Mouse (Mus musculus) ovary, adult 18-20 months (tissue): ENCODE results near the gene Ccng2.

Experiments
- DNase-seq: peaks from one replicate; pipeline ENCODE4 v3.0.0; 2022; ENCODE audit warnings: low spot score, mixed read lengths

Ccng2 gene

DNA sequence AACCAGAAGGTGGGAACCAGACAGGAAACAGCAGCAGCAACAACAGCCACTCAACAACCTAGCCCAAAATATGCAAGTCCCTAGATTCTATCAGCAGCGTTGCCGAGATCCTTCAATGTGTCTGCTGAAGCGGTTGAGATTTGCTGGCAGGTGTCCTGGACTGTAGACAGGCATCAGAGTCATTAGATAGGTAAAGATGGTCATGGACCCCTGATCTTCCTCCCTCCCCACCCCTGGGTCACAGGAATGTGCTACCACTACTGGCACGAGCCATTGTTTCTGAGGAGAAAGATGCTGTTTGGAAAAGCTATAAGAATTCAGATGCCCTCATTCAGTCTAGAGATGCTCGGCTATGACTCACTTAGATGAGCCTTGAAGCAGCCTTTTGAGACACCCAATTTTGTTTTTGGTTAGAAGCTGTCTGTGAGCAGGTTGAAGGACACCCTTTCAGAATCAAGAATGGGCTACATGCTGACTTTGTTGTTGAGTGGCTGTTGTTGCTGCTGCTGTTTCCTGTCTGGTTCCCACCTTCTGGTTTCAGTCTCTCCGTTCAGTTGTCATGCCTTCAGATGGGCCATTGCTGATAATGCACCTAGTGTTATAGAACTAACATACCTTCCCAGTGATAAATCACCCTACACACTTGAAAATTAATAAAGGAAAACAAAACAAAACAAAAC is 3.5 kb upstream of the Ccng2 start:
- DNase-seq, result no peak

DNA sequence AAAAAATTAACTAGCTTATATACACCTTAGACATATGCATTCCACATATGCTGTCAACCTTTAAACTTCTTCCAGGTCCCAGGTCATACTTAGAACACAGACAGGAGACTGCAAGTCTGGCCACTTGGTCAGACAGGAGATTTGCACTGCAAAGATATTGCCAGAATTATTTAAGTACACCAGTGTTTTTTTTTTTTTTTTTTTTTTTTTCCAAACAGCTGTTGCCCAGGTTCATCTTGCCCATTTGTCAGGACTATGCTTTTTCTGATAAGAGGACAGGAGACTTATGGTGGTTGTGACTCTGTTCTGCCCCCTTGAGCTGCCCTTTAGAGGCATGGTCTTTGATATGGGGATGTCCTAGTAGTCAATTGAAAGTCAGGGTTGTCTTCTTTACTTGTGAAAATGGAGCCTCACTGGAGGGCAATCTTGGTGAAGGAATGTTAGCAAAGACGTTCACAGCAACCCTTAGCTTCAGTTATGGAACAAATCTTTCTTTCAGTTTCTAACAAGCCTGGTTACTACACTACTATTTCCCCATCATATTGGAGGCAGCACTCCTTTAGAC is 2.8 kb upstream of the Ccng2 start:
- no peak for DNase-seq

DNA sequence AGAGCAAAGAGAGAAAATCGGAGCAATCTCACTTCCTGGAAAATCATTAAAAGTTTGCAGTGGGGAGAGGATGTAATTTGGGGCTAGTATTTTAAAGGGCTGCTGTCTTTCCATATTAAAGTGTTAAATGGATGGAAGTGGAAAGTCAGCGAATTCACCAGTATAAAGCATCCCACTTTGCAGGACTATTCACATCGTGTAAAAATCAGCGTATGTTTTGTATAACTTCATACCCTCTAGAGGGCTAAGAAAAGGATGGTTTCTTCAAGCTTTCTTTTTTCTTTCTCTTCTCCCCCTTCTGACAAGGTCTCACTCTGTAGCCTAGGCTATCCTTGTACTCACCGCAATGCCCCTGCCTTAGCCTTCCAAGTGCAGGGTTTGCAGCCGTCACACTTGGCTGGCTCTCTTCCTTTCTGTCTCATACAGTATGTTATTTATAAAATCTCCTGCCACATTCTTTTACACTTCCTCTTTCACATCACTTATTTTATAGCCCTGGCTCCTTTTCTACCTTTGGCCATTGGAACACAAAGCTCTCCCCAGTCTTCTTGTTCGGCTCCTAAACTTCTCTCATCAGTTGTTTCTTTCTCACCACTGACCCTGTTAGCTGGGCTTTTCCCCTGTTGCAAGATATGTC is 1.8 kb upstream of the Ccng2 start:
- no peak for DNase-seq

DNA sequence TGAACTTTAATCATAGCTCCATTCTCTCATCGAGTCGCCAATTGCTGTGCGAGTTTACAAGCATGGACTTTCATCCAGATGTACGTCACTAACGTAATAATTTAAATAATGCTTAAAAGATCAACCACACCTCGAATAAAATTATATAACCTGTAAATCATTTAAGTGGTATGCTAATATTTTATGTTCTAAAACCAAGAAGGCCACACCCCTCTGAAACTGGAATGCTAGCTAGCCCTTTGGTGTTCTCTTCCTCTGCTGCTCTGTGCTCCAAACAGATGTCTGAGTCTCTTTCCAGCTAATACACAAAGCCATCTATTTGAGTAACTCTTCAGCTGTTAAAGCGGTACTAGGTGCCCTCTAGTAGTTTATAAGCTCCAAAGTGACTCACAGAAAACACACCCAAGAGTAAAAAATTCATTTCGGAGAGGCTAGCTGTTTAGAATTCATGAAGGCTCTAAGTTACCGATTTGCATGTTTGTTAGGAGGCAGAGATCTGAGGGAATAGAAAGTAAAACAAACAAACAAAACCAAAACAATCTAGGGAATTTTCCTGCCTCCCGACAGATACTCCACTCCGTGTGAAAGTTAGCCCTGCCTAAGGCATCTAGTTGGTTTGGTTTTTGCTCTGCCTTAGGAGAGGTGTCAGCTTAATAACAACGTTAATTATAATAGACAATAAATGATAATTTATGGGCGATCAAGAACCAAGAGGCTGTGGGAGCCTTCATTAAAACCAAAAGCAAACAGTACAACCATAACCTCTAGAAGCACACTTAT is 1.1 kb upstream of the Ccng2 start:
- no peak for DNase-seq

DNA sequence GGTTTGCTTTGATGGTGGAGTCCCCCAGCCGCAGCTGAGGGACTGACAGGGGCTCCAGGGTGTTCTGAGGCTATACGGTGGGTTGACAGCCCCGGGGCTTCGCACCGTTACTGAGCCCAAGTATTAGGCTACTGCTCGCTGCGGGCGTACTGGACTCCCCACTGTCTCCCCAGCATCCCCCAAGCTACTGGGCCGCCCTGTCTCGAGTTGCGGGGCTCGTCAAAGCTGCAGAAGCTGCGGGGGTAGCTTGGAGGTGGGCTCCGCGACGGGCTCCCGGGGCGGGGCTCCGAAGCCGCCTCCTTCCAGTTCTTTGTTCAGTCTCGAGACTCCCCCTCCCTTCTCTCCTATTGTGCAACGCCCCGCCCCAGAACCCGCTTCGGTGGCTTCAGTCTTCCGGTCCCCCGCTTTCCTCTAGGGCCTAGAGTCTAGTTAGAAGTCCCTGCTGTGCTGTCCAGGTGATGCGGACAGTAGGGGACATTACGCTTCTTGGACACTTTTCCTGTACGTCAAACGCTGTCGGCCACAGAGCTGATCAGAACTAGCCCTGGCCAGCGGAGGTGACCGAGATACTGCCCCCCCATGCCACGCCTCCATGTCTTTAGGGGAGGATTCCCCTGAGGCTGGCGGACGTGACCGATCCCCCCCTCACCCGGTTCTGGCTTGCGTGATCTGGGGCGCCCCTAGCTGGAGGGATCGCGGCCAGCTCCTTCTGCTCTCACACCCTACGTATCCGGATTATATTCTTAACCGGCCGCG is 972 bp downstream of the Ccng2 start:
- DNase-seq, result peak; percentile 71

DNA sequence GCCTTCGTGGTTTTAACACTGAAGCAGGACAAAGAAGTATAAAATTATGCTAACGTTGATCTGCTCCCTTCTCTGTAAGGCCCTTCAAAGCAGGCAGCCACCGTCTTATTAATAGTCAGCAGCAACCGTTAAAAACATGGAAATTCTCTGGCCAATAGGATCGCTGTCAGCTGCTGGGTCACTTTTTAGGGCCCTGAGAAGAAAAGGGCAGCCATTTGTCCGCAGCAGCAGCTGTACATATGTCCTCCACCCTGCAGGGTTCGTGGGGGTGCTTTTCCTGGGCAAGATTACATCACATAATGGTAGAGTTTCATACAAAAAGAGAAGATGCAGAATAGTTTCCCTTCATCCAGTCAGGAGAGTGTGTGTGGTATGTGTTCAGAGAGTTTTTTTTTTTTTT is 3.0 kb downstream of the Ccng2 start:
- no peak for DNase-seq

DNA sequence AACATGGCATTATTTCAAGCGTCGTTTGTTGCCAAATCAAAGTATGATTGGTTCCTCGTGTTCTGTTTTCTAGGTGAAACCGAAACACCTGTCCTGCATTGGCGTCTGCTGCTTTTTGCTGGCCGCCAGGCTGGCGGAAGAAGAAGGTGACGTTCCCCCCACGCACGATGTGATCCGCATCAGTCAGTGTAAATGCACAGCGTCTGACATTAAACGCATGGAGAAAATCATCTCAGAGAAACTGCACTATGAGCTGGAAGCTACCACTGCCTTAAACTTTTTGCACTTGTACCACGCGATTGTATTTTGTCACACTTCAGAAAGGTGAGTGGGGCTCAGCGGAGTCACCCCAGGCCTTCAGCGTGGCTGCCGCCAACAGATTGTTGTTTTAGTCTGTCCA is 3.7 kb downstream of the Ccng2 start:
- DNase-seq, result no peak

DNA sequence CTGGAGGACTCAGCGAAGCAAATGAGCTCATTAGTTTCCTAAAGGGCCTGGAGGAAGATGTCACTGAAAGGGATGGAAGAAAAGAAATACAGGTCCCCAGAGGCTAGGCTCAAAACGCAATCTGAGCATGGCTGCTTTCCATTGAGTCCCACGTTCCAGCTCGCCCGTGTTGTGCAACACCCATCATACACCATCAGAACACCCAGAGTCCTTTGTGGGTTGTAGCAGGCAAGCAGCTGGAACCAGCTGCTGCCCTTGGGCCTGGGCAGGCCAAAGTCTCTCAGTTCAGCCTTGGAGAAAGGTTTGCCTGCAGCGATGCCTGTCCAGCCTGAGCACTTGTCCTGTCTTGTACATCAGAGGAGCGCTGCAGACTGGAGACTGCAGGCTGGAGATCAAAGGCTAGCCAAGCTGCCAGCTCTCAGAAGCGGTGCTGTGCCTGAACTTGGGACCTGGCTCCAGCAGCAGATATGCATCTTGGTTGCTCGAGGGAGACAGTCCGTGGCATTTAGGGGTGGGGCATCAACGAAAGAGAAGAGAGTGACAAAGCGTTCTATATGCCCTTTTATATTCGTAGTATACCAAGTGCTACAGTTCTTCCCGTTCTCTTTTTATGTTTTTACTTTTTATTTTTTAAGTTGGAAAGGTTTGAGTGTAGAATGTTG is 15.5 kb downstream of the Ccng2 start:
- peak; percentile 38 for DNase-seq

DNA sequence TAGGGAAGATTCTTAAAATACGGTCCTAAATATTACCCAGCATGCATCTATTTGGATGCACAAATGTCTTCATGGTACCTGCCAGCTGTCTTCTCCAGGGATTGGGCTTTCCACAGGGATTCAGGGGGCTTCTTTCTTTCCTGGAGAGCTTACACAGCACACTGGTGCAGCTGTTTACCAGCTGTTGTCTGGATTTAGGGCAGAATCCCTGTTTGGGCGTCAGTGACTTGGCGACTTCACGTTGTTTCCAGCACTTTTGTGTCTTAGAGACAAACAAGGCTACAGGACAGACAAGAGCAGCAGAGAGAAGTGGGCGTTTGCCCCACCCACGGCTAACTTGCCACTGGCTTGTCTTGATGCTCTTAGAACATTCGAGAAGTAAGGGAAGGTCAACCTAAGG is 16.1 kb downstream of the Ccng2 start:
- DNase-seq, result no peak

DNA sequence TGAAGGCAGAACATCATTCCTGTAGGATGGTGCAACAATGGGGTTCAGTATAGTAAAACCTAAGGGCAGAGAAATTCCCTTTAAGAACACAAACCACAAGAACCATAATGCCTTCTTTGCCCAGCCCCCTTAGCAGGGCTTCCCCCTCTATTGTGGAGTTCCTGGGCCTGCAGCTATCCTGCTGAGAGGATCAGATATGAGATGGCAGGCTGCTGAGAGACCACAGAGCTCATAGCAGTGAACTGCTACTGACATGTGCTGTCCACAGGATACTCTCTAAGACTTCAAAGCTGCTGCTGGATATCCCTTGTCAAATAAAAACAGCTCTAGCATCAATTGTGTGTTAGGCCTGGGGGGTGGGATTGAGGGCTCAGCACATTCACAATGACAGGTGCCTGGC is 21.5 kb downstream of the Ccng2 start:
- DNase-seq, result no peak

DNA sequence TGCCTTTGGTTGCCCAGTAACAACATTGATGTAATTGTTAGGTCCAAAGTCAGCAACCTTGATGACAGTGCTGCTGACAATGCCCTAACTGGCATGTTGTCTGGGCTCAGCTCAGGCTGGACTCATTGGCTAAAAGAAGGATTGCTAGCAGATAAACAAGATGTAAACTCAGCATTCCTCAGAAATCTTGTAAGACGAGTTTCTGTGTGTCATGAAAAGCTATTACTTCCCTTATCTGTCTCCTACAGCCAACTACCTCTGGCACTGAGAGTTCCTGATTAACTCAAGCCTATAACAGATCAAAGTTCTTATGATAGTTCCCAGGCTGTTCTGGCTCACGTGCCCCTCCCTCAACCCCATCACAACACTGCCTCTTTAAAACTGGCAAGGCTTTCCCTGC is 23.2 kb downstream of the Ccng2 start:
- no peak for DNase-seq

DNA sequence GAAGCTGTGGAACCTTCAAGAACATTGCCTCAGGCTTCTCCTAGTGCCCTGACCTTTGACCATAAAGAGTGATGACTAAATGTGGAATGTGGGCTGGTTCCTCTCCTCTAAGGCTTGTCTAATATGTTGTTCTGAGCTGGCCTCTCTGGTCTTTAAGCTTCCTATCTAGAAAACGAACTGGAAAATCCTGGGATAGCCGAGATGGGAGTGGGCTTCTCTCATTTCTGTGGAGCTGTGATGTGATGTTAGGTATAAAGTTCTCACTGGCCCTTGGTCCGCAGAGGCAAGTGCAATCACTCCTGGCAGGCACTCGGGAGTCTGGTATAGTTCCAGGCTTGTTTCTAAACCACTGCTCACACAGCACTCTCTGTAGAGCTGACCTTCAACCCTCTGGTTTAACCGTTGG is 29.3 kb downstream of the Ccng2 start:
- no peak for DNase-seq

DNA sequence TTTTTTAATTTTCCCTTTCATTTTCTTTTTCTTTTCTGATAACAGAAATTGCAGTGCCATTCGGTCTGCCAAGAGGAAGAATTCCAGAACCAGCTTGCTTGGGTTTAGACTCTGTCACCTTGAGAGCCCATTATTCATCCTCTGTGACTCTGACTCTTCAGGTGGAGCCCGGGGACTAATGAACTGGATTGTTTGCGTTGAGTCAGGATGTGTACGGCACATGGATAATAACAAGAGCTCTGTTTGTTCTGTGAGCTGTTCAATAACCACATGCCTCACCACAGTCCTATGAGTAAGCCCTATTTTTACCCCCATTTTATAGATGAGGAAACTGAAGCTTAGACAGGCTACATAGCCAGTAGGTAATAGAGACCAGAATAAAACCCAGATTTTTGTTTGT is 29.7 kb downstream of the Ccng2 start:
- DNase-seq, result no peak

DNA sequence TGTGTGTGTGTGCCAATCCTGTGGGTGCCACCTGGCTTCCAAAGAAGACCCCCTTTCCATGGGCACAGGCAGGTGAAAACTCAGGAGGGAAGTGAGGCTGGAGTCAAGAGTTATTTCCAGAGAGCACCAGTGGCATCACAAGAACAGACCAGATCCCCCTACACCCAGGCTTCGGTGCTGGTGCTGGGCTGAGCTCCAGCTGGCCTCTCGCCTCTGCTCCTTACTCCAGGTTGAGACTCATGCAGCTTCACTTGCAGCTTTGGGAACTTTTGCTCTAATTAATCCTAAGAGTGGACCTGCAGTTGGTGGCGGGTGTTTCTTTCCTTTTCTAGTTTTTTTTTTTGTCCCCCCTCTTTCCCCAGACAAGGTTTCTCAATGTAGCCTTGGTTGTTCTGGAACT is 30.3 kb downstream of the Ccng2 start:
- no peak for DNase-seq

DNA sequence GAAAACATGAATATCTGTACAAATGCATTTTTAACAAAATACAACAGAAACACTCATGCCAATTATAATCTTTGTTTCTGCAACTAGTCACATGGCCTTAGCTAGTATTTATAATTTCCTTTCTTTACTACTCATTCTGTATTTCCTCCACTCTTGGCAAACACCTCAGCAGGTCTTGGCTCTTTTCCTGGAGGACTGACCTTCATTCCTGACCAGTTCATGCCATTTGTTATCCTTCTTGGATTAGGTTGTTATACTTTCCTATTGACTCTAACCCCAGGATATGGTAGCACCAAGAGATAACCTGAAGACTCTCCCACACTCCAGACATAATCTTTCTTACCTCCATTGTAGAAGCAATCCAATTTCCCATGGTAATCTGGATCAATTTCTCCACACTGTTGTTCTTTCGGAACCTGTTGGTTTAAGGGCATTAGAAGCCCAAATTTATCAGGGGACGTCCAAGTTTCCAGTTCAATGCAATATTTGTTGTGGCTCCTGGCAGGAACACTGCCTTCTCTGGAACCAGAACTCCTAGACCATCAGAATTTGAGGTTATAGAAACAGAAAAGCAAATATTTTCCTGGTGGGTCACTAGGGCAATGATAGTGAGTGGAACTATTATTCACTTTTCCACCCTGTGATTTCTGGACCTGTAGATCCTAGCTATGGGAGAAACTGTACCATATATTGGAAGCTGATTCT is 38.2 kb downstream of the Ccng2 start:
- DNase-seq, result no peak

DNA sequence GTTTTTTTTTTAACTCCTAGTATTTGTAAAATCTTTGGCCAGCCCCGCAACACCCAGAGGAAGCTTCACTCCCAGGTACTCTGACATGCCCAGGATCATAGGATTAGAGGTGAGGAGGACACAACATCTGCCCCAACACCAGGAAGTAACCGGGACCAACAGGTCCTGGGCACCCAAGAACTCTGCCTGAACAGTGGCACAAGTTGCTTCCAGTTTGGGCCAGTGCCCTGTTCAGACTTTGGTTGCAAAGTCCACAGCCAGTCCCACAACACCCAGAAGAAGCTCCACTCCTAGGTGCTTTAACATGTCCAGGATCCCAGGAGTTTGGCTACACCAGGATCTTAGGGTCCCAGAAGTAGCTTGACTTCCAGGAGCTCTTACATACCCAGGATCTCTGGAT is 41.9 kb downstream of the Ccng2 start:
- DNase-seq, result no peak

DNA sequence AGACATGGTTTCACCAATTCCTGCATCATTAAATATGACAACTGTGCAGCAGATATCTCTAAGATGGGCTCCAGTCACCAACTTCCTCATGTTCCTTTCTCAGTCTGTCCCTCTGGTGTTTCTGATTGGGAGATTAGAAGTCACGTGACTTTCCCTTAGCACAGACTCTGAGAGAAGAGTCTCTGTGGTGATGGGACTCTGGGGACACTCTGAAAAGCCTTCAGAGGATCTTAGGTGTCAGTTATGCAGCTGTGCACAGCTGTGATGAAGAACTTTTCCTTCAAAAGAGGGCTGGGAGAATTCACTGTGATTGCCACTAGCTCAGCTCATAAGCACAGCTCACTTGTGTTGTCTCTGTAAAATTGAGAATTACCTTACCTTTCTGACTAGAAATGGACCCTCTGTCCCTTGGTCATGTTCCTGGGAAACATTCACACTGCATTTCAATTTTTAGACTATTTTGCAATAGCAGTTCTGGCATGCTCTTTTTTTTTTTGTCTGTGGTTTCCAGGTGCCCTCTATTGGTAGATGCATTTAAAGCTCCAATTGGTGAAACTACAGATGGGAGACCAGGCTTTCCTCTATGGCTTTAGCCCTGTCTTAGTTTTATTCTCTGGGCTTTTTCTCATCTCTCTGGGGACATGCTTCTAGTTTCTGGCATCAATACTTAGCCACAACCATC is 56.4 kb downstream of the Ccng2 start:
- no peak for DNase-seq
